Mouse (Mus musculus): ENCODE results near the gene Kif6.

The Kif6 gene

DNA sequence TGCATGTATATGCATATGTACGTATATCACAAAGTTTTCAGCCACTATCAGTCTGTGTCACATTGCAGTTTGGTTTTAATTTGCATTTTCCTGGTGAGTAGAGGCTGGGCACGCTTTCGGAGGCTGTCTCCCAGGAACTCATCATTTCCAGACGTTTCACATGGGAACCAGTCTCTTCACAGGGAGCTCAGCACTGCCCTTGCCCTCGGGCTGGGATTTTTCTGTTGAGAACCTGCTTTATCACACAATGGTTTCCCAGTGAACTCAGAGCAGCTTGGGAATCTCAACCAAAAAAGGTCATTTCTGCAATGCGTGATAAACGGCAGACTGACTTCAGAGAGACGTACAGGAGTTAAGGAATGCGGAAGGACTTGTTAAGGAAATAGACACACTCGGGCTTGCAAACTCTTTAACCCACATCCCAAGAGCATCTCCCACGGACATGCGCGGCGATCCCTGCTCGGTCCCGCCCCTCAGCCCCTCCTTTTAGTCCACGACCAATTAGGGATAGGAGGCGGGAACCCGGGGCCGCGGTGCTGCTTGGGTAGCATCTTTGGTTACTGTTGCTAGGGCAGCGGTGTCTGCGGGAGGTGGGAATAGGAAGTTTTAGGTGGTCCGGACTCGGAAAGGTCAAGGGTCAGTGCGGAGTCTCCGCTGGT is at the start of gene Kif6:
Gene Kif6 (plus strand): TSS at position 560 of the 659 bp plus-strand sequence.
- peak; percentile 94 to 95 for DNase-seq (ENCODE audit: low spot score in 2 of 2)

DNA sequence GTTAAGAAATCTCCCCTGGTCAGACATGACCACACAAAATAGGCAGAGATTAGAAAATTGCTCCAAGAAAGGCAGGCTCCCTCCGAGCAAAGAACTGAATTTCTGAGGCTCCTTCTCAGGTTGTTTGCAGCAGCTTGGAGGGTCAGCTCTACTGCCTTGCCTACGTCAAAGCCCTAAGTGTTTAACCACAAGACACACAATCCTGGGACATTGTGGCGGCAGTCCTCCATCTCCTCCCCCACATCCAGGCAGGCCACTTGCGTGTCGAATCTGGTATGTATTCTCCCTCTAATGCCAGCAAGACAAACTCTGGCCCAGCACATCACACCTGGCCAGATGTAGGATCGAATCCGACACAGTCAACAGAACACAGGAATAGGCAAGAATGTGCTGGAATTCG is 46.2 kb upstream of the Kif6 start:
- no peak for DNase-seq (ENCODE audit: low spot score in 2 of 2)

- DNase-seq (ENCODE audit: low spot score in 2 of 2): no peak
Observed at GRCm38 (mm10) chr17:49577321-49577720, 37.6 kb upstream of the Kif6 start.

GRCm38 (mm10) chr17:49582471-49582870 is 32.5 kb upstream of the Kif6 start:
- no peak for DNase-seq (ENCODE audit: low spot score in 2 of 2)

DNA sequence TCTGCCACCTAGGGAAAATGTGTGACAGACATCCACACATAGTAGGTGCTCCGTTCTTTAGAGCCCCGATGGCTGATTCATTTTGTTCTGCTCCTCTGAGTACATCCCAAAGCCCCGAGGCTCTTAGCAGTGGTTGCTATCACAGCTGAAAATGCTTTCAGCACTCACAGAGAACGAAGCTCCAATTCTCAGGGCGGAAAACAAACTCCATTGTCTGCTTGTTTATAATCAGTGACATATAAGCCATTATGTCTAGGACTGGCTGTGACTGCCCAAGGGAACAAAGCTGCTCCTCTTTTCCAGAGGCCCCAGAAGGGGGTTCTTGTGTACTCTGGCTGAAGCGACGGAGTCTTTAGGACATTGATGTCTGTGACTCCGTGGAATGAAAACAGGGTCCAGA is 24.9 kb upstream of the Kif6 start:
- DNase-seq (ENCODE audit: low spot score in 2 of 2): no peak

GRCm38 (mm10) chr17:49605397-49605796 is 9.5 kb upstream of the Kif6 start:
- DNase-seq (ENCODE audit: low spot score in 2 of 2): no peak

- no peak for DNase-seq (ENCODE audit: low spot score in 2 of 2)
Observed at GRCm38 (mm10) chr17:49607351-49608027, 7.4 kb upstream of the Kif6 start.

DNA sequence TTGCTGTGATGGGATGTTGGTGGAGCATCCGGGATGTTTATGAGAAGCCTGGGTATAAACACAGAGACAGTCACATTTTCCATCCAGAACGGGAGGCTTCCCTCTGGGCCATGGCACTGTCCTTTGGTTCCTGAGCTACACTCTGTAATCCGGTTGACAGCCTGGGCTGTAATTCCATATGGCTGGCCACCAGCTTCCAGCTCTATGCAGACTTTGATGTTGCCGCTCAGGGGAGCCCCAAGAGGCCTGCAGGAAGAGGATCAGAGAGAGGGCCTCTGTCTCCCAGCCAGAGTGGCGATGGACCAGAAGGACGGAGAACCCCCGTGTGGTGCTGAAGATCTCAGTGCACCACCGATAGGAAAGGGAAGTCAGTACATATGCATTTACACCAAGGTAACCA is 4.6 kb upstream of the Kif6 start:
- DNase-seq (ENCODE audit: low spot score in 2 of 2): no peak

GRCm38 (mm10) chr17:49615241-49615651 is 310 bp downstream of the Kif6 start:
- no peak for DNase-seq (ENCODE audit: low spot score in 2 of 2)

GRCm38 (mm10) chr17:49624572-49624971 is 9.6 kb downstream of the Kif6 start:
- DNase-seq (ENCODE audit: low spot score in 2 of 2): no peak

- DNase-seq (ENCODE audit: low spot score in 2 of 2): peak; percentile 24 to 41
Observed at GRCm38 (mm10) chr17:49627011-49627794, 12.3 kb downstream of the Kif6 start.

GRCm38 (mm10) chr17:49628875-49629274 is 13.9 kb downstream of the Kif6 start:
- DNase-seq (ENCODE audit: low spot score in 2 of 2): peak in 1 of 2 experiments; percentile 26

- no peak for DNase-seq (ENCODE audit: low spot score in 2 of 2)
Observed at GRCm38 (mm10) chr17:49633041-49633440, 18.1 kb downstream of the Kif6 start.

- DNase-seq (ENCODE audit: low spot score in 2 of 2): no peak
Observed at GRCm38 (mm10) chr17:49641903-49642302, 27.0 kb downstream of the Kif6 start.

GRCm38 (mm10) chr17:49642336-49642735 is 27.4 kb downstream of the Kif6 start:
- no peak for DNase-seq (ENCODE audit: low spot score in 2 of 2)

DNA sequence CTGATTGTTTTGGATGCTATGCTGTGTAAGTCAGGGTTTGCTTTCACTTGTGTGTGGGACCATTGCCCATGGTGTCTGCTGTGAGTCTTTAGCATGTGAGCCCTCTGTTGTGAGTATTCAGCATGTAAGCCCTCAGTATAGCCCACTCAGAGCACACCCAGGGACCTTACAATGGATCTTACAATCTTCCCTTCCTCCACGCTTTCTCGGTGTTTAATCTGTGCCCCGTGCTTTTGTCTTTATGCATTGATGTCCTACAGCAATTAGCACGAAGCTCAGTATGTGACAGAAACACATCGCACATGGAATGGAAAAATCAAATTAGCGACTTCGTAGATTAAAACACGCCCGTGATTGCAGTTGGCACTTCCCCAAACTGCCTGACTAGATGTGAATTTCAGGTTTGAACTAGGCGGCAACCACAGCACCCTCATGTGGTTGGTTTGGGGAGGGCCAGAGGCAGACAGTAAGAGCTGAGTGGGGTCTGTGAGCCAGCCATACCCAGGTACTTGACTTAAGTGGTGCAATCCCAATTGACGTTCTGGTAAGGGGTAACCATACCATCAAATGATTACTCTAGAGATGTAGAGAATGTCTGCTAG is 28.1 kb downstream of the Kif6 start:
- DNase-seq (ENCODE audit: low spot score in 2 of 2): peak; percentile 49 to 50

GRCm38 (mm10) chr17:49646267-49646666 is 31.3 kb downstream of the Kif6 start:
- DNase-seq (ENCODE audit: low spot score in 2 of 2): no peak

DNA sequence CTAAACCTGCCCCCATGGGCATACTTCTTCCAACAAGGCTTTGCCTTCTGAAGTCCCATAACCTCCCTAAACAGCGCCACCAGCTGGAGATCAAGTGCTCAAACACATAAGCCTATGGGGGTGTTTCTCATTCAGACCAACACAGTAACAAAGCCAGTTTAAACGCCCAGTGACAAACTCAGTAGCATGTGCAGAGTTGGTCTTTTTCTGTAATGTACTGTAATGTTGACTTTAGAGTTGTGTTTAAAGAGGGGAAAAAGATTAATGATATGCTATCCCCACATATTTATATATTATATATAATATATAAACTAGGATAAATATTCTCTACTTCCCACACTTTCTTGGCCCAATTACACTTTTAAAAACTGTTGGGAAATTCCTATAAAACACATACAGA is 34.0 kb downstream of the Kif6 start:
- DNase-seq (ENCODE audit: low spot score in 2 of 2): no peak

- no peak for DNase-seq (ENCODE audit: low spot score in 2 of 2)
Observed at GRCm38 (mm10) chr17:49649394-49649793, 34.5 kb downstream of the Kif6 start.

- DNase-seq (ENCODE audit: low spot score in 2 of 2): no peak
Observed at GRCm38 (mm10) chr17:49650366-49650765, 35.4 kb downstream of the Kif6 start.

DNA sequence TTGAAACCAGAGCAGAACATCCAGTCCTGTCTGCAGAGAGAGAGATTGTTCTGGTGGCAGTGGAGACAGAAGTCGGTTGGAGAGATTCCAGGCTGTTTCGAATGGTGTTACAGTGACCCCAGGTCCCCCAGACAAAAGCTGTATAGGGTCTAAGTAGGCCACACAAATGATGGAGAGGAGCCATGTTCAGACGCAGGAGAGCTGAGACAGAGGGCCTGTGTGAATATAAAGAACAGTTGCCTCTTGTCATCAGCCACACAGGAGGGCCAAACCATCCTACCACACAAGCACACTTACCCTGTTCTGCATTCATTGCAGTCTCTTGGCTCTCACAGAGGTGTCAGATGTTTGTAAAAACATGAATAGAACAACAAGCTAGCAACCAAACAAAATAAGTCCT is 37.4 kb downstream of the Kif6 start:
- peak; percentile 31 for DNase-seq (ENCODE audit: low spot score in 2 of 2)

DNA sequence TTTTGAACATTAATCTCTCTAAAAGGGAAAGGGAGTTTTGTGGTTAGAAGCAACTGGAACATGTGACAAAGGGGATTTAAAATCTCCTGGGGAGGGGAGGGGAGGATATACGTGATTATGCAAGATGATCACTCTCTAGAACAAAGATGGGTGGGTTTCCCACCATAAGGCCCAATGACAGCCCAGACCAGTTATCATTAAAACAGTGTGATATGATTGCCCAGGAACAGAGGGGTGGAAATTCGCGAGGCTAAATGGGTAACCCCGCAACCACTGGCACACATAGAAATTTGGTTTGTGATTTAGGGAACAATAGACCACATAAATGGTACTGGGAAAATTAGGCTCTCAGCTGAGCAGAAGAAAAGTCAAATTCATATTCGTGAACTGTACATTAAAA is 37.9 kb downstream of the Kif6 start:
- no peak for DNase-seq (ENCODE audit: low spot score in 2 of 2)

Data from right cerebral cortex, postnatal 10 days (tissue).